Mouse (Mus musculus): ENCODE results near the gene Rdh5. TPM values are rescaled to one million over a fixed set of nuclear protein-coding genes. Genes with fewer than 3 reads are reported as not detected.
A peak's percentile ranks its signal among the peaks of the same experiment; 100 is the strongest.

The Rdh5 gene
- polyA plus RNA-seq, 1 experiment, result 12.7 TPM

GRCm38 (mm10) chr10:128919966-128920365, 2.7 kb downstream of the Rdh5 start:
- peaks cover 19% of the 10 kb centered on the region for H3K4me1 ChIP-seq (ENCODE audit: control insufficient read depth, insufficient read depth, low read length)
- no peak overlapping the region for H3K27ac ChIP-seq (ENCODE audit: insufficient read depth, low read length)
- TF ChIP-seq POLR2A (IDR thresholded peaks at IDR 0.05; ENCODE audit: extremely low read depth, insufficient read depth, low read length) (no peak), CTCF (IDR thresholded peaks at IDR 0.05; ENCODE audit: extremely low read depth, insufficient read depth, low read length) (no peak)
- no peak overlapping the region for H3K4me3 ChIP-seq (ENCODE audit: insufficient read depth, low read length)

DNA sequence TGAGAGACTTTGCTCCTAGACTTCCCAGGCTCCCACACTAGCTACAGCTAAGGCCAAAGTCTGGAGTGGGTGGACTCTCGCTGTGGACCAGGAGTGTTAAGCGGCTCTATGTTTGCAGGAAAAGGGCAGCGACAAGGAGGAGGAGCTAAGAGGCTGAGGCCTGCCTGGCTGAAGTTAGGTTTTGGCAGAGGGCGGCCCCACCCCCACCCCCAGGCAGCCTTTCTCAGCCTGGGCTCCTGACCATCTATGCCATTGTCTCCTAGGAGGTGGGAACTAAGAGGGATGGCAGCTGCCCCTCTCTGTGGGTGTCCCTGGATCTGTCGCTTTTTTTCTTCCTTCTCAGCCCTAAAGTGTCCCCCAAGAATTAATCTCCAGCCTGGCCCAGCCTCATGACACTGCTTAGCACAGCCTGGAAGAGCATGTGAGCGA, 3.5 kb downstream of the Rdh5 start:
- peaks cover 18% of the 10 kb centered on the region for H3K4me1 ChIP-seq (ENCODE audit: control insufficient read depth, insufficient read depth, low read length)
- H3K4me3 ChIP-seq (ENCODE audit: insufficient read depth, low read length), result no peak overlapping the region
- TF ChIP-seq CTCF (IDR thresholded peaks at IDR 0.05; ENCODE audit: extremely low read depth, insufficient read depth, low read length), result no peak
- TF ChIP-seq POLR2A (IDR thresholded peaks at IDR 0.05; ENCODE audit: extremely low read depth, insufficient read depth, low read length), result 0 out of 2 replicates have a peak, but pooled peaks have one; percentile 7
- 0 out of 2 replicates have a peak overlapping the region, but pooled peaks have one; percentile 19 for H3K27ac ChIP-seq (ENCODE audit: insufficient read depth, low read length)

DNA sequence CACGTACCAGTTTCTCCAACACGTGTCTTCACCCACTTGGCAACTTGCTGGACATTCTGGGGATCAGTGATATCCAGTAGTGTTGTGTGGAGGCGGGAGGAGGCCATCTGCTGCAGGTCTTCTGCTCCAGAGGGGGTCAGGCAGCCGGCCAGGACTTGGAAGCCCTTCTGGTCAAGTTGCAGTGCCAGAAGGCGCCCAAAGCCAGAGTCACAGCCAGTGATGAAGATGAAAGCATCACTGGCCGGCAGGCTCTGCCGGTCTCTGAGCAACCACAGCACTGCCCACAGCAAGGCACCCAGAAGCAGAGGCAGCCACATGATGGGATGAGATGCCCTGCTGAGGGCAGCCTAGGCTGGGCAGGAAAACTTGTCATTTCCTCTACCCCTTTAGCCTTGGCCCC, 4.4 kb downstream of the Rdh5 start:
- H3K27ac ChIP-seq (ENCODE audit: insufficient read depth, low read length), result 0 out of 2 replicates have a peak overlapping the region, but pooled peaks have one; percentile 19

GRCm38 (mm10) chr10:128917400-128917799, 5.3 kb downstream of the Rdh5 start:
- no peak for TF ChIP-seq POLR2A (IDR thresholded peaks at IDR 0.05; ENCODE audit: extremely low read depth, insufficient read depth, low read length)
- TF ChIP-seq CTCF (IDR thresholded peaks at IDR 0.05; ENCODE audit: extremely low read depth, insufficient read depth, low read length), result no peak
- Histone ChIP-seq H3K4me3 (ENCODE audit: insufficient read depth, low read length) (no peak overlapping the region), H3K4me1 (ENCODE audit: control insufficient read depth, insufficient read depth, low read length) (peaks cover 14% of the 10 kb centered on the region), H3K27ac (ENCODE audit: insufficient read depth, low read length) (no peak overlapping the region)

More for the DNA sequence above, 4.4 kb downstream of the Rdh5 start:
- no peak for TF ChIP-seq CTCF (IDR thresholded peaks at IDR 0.05; ENCODE audit: extremely low read depth, insufficient read depth, low read length)
- TF ChIP-seq POLR2A (IDR thresholded peaks at IDR 0.05; ENCODE audit: extremely low read depth, insufficient read depth, low read length), result no peak
- Histone ChIP-seq H3K4me3 (ENCODE audit: insufficient read depth, low read length) (no peak overlapping the region), H3K4me1 (ENCODE audit: control insufficient read depth, insufficient read depth, low read length) (peaks cover 15% of the 10 kb centered on the region)

- Histone ChIP-seq H3K4me3 (ENCODE audit: insufficient read depth, low read length) (no peak overlapping the region), H3K4me1 (ENCODE audit: control insufficient read depth, insufficient read depth, low read length) (peaks cover 7% of the 10 kb centered on the region; the same call in 1 of the 2 replicates), H3K27ac (ENCODE audit: insufficient read depth, low read length) (no peak overlapping the region)
- no peak for TF ChIP-seq CTCF (IDR thresholded peaks at IDR 0.05; ENCODE audit: extremely low read depth, insufficient read depth, low read length)
- TF ChIP-seq POLR2A (IDR thresholded peaks at IDR 0.05; ENCODE audit: extremely low read depth, insufficient read depth, low read length), result no peak
These were observed 6.0 kb downstream of the Rdh5 start for GRCm38 (mm10) chr10:128916665-128917064.

DNA sequence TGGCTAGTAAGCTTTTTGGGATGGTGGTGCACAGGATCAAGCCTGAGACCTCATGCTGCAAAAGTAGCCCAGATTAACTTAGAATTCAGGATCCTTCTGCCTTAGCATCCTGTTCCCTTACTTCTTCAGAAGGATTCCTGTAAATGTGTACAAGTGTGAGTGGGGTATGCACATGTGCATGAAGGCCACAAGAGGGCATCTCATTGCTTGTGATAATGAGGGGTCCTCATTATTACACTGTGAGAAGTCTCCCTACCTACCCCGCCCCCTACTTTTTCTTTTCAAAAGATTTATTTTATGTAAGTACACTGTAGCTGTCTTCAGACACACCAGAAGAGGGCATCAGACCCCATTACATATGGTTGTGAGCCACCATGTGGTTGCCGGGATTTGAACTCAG, 7.1 kb downstream of the Rdh5 start:
- H3K4me1 ChIP-seq (ENCODE audit: control insufficient read depth, insufficient read depth, low read length), result peaks cover 7% of the 10 kb centered on the region; the same call in 1 of the 2 replicates
- H3K27ac ChIP-seq (ENCODE audit: insufficient read depth, low read length), result no peak overlapping the region
- TF ChIP-seq CTCF (IDR thresholded peaks at IDR 0.05; ENCODE audit: extremely low read depth, insufficient read depth, low read length) (0 out of 2 replicates have a peak, but pooled peaks have one; percentile 8), POLR2A (IDR thresholded peaks at IDR 0.05; ENCODE audit: extremely low read depth, insufficient read depth, low read length) (no peak)
- H3K4me3 ChIP-seq (ENCODE audit: insufficient read depth, low read length), result no peak overlapping the region

DNA sequence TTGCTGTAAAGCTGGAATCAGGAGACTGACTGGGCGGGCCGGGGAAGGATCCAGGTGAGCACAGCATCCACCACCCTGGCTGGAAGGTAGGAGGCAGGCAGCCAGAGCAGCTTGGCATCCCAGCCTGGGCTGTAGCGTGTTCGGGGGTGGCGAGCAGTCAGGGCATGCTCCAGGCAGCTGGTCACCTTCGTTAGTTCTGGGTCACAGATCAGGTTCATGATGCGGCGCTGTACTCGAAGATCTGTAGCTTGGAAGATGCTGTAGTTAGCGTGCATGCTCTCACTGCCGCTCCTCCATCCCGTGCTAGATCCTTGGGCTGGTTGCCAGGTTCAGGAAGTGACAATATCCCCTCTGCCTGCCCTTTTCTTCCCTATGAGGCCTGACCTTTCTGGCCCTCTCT, 9.0 kb downstream of the Rdh5 start:
- no peak overlapping the region for H3K27ac ChIP-seq (ENCODE audit: insufficient read depth, low read length)
- TF ChIP-seq POLR2A (IDR thresholded peaks at IDR 0.05; ENCODE audit: extremely low read depth, insufficient read depth, low read length) (no peak), CTCF (IDR thresholded peaks at IDR 0.05; ENCODE audit: extremely low read depth, insufficient read depth, low read length) (no peak)
- H3K4me3 ChIP-seq (ENCODE audit: insufficient read depth, low read length), result no peak overlapping the region
- 0 out of 2 replicates have a peak, but pooled peaks cover 2% of the 10 kb centered on the region for H3K4me1 ChIP-seq (ENCODE audit: control insufficient read depth, insufficient read depth, low read length)

DNA sequence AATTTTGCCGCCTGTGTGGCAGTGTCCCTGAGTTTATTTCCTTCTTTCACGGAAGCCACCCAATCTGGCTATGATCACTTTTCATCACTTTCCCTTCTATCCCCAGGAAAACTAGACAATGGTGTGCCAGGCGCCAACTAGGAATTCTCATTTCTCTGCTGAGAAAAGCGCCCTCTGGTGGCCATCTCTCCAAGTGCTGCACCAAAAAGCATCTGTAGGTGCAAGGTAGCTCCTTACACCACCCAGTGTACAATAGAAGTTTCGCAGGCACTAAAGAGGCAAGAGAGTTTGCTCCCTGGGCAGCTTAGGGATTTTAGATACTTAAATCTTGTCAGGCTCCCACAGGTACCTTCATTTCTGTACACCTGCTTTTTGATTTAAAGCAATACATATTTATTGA, 9.5 kb downstream of the Rdh5 start:
- peak; percentile 95 for TF ChIP-seq CTCF (IDR thresholded peaks at IDR 0.05; ENCODE audit: extremely low read depth, insufficient read depth, low read length)
- no peak for TF ChIP-seq POLR2A (IDR thresholded peaks at IDR 0.05; ENCODE audit: extremely low read depth, insufficient read depth, low read length)
- Histone ChIP-seq H3K4me3 (ENCODE audit: insufficient read depth, low read length) (no peak overlapping the region), H3K4me1 (ENCODE audit: control insufficient read depth, insufficient read depth, low read length) (no peaks in the 10 kb centered on the region), H3K27ac (ENCODE audit: insufficient read depth, low read length) (no peak overlapping the region)

GRCm38 (mm10) chr10:128912791-128913190, 9.9 kb downstream of the Rdh5 start:
- Histone ChIP-seq H3K4me3 (ENCODE audit: insufficient read depth, low read length) (no peak overlapping the region), H3K4me1 (ENCODE audit: control insufficient read depth, insufficient read depth, low read length) (no peaks in the 10 kb centered on the region), H3K27ac (ENCODE audit: insufficient read depth, low read length) (no peak overlapping the region)
- no peak for TF ChIP-seq CTCF (IDR thresholded peaks at IDR 0.05; ENCODE audit: extremely low read depth, insufficient read depth, low read length)
- no peak for TF ChIP-seq POLR2A (IDR thresholded peaks at IDR 0.05; ENCODE audit: extremely low read depth, insufficient read depth, low read length)

GRCm38 (mm10) chr10:128912268-128912667, 10.4 kb downstream of the Rdh5 start:
- Histone ChIP-seq H3K27ac (ENCODE audit: insufficient read depth, low read length) (no peak overlapping the region), H3K4me1 (ENCODE audit: control insufficient read depth, insufficient read depth, low read length) (no peaks in the 10 kb centered on the region), H3K4me3 (ENCODE audit: insufficient read depth, low read length) (no peak overlapping the region)
- TF ChIP-seq POLR2A (IDR thresholded peaks at IDR 0.05; ENCODE audit: extremely low read depth, insufficient read depth, low read length) (no peak), CTCF (IDR thresholded peaks at IDR 0.05; ENCODE audit: extremely low read depth, insufficient read depth, low read length) (no peak)
